Mouse (Mus musculus) intestine, embryonic 14.5 days (tissue): ENCODE data around the gene Bbox1. TPM values are rescaled to one million over a fixed set of nuclear protein-coding genes. Genes with fewer than 3 reads are reported as not detected.

ENCODE experiments used
- ATAC-seq: fragments of 200-750 bp; cut with Nextera tagmentation; replicated peaks from 2 replicates; pipeline ENCODE4 v1.8.0; 2017; ENCODE audit warnings: low read depth, moderate number of reproducible peaks, moderate TSS enrichment, moderate library complexity; ENCODE audit not compliant: low FRiP score, low TSS enrichment
- DNase-seq: peaks from one replicate; pipeline ENCODE4 v3.0.0-alpha.2; 2018; ENCODE audit warnings: low spot score
- H3K27ac ChIP-seq: fragments of 300-500 bp; sonication (generic); 2 replicates; pipeline ENCODE4 v1.5.1; 2014; ENCODE audit warnings: low read depth, mild to moderate bottlenecking, control low read depth
- H3K27me3 ChIP-seq: fragments of 300-500 bp; sonication (generic); replicated peaks from 2 replicates; pipeline ENCODE4 v1.6.1; 2014; ENCODE audit warnings: low read length, control low read depth; ENCODE audit not compliant: control insufficient read depth, insufficient read depth
- H3K36me3 ChIP-seq: fragments of 300-500 bp; sonication (generic); 2 replicates; pipeline ENCODE4 v1.6.1; 2014; ENCODE audit warnings: low read length, control low read depth; ENCODE audit not compliant: control insufficient read depth, insufficient read depth
- H3K4me1 ChIP-seq: fragments of 300-500 bp; sonication (generic); replicated peaks from 2 replicates; pipeline ENCODE4 v1.6.1; 2014; ENCODE audit warnings: low read length, control low read depth, mixed read lengths; ENCODE audit not compliant: control insufficient read depth, insufficient read depth
- H3K4me2 ChIP-seq: fragments of 300-500 bp; sonication (generic); 2 replicates; pipeline ENCODE4 v1.6.1; 2014; ENCODE audit warnings: low read length
- H3K4me3 ChIP-seq: fragments of 300-500 bp; sonication (generic); 2 replicates; pipeline ENCODE4 v1.5.1; 2014; ENCODE audit warnings: low read depth, low read length, control low read depth, mixed read lengths
- H3K9ac ChIP-seq: fragments of 300-500 bp; sonication (generic); 2 replicates; pipeline ENCODE4 v1.6.1; 2014; ENCODE audit warnings: mild to moderate bottlenecking, low read length
- H3K9me3 ChIP-seq: fragments of 300-500 bp; sonication (generic); 2 replicates; pipeline ENCODE4 v1.6.1; 2016; ENCODE audit warnings: low read length, control low read depth; ENCODE audit not compliant: control insufficient read depth
- WGBS: fragments of 180-500 bp; shearing (Covaris S2); extraction: QIAGEN DNeasy Blood & Tissue Kit; methylation state at CpG from one replicate; pipeline ENCODE4 v1.1.7; 2014; 5-methylcytosine and 5-hydroxymethylcytosine counted together
- polyA plus RNA-seq: library from polyadenylated mRNA; unstranded; fragments of >200 nt; fragmentation: Nextera tagmentation; extraction: Ambion mirVana; gene quantifications from 2 replicates; pipeline ENCODE4 v1.2.1, GENCODE M21; 2014

Bbox1 gene
- polyA plus RNA-seq, 1 experiment from 2014 or later, result 0.20 TPM

GRCm38 (mm10) chr2:110294927-110295326 lies 19.4 kb downstream of the Bbox1 start:
- 19% methylated on average over 3 of the region's 3 CpGs for WGBS
- ATAC-seq (0 out of 2 replicates have a peak, but pooled peaks have one; percentile 27), DNase-seq (no peak)
- Histone ChIP-seq H3K27ac (no peak overlapping the region), H3K4me1 (peaks cover 4% of the 10 kb centered on the region; the same call in 1 of the 2 replicates), H3K9ac (no peak overlapping the region), H3K27me3 (no peaks in the 10 kb centered on the region), H3K4me2 (no peak overlapping the region), H3K9me3 (no peaks in the 10 kb centered on the region), H3K36me3 (no peaks in the 10 kb centered on the region), H3K4me3 (no peak overlapping the region)

- Histone ChIP-seq H3K9me3 (no peaks in the 10 kb centered on the region), H3K27me3 (no peaks in the 10 kb centered on the region), H3K9ac (no peak overlapping the region), H3K27ac (no peak overlapping the region), H3K4me2 (no peak overlapping the region), H3K36me3 (no peaks in the 10 kb centered on the region), H3K4me3 (no peak overlapping the region), H3K4me1 (peaks cover 12% of the 10 kb centered on the region; the same call in 1 of the 2 replicates)
- 90% methylated on average over 1 of the region's 1 CpGs for WGBS
- DNase-seq, result no peak
- no peak for ATAC-seq
These were observed 26.4 kb downstream of the Bbox1 start for GRCm38 (mm10) chr2:110287959-110288358.

- Histone ChIP-seq H3K4me1 (peaks cover 12% of the 10 kb centered on the region; the same call in 1 of the 2 replicates), H3K4me3 (no peak overlapping the region), H3K9me3 (no peaks in the 10 kb centered on the region), H3K36me3 (no peaks in the 10 kb centered on the region), H3K4me2 (no peak overlapping the region), H3K27ac (no peak overlapping the region), H3K27me3 (no peaks in the 10 kb centered on the region), H3K9ac (no peak overlapping the region)
- 43% methylated on average over 3 of the region's 3 CpGs for WGBS
- DNase-seq, result no peak
- no peak for ATAC-seq
These were observed 28.4 kb downstream of the Bbox1 start for GRCm38 (mm10) chr2:110285829-110286504.

DNA sequence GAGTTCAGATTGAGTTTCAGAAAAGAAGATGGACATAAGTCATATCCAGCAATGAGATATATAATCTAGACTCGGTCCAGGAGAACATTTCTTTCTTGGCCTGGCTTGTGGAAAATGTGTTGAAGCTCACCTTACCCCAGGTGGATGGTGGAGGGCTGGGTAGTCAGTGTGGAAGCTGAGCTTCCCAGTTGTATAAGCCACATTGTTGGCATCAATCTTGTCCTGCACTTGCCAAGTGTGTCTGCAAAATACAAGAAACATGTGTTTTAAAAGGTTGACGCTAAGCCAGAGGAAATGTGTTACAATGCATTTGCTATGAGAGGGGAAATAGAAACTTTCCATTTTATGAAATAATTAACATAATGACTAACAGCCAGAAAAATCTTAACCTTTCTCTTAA lies 38.9 kb downstream of the Bbox1 start:
- Histone ChIP-seq H3K27me3 (no peaks in the 10 kb centered on the region), H3K4me2 (no peak overlapping the region), H3K4me1 (no peaks in the 10 kb centered on the region; the same call in 1 of the 2 replicates), H3K4me3 (no peak overlapping the region), H3K27ac (no peak overlapping the region), H3K36me3 (no peaks in the 10 kb centered on the region), H3K9ac (no peak overlapping the region), H3K9me3 (no peaks in the 10 kb centered on the region)
- DNase-seq (no peak), ATAC-seq (no peak)
- WGBS, result 73% methylated on average over 2 of the region's 2 CpGs

DNA sequence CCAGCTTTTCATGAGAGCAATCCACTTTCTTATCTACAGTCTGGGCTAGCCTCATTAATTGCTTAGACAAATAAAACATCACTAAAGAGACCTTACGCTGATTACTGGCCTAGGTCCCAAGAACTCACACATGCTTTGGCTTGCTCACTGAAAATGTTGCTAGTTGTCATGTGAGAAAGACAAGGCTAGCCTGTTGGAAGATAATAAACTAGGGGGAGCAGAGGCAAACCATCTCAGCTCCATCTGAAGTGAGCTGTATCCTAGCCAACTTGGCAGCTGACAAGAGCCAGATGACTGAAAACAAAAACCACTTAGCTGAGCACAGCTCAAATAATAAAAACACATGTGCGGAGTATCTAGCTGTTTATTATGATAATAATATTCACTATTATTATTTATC lies 40.2 kb downstream of the Bbox1 start:
- DNase-seq (no peak), ATAC-seq (no peak; the same call in 1 of the 2 replicates)
- Histone ChIP-seq H3K36me3 (no peaks in the 10 kb centered on the region), H3K4me3 (no peak overlapping the region), H3K9me3 (no peaks in the 10 kb centered on the region), H3K4me1 (no peaks in the 10 kb centered on the region; the same call in 1 of the 2 replicates), H3K9ac (no peak overlapping the region), H3K27ac (no peak overlapping the region), H3K4me2 (no peak overlapping the region), H3K27me3 (no peaks in the 10 kb centered on the region)
- WGBS, result 34% methylated on average over 2 of the region's 2 CpGs

GRCm38 (mm10) chr2:110269281-110269680 lies 45.1 kb downstream of the Bbox1 start:
- Histone ChIP-seq H3K27me3 (no peaks in the 10 kb centered on the region), H3K27ac (no peak overlapping the region), H3K4me2 (no peak overlapping the region), H3K36me3 (no peaks in the 10 kb centered on the region), H3K4me3 (no peak overlapping the region), H3K4me1 (no peaks in the 10 kb centered on the region), H3K9me3 (no peaks in the 10 kb centered on the region), H3K9ac (no peak overlapping the region)
- WGBS, result 65% methylated on average over 3 of the region's 3 CpGs
- ATAC-seq (no peak), DNase-seq (no peak)

- no peaks in the 10 kb centered on the region for H3K9me3 ChIP-seq
- no peak overlapping the region for H3K27ac ChIP-seq
- H3K9ac ChIP-seq, result no peak overlapping the region
- no peak overlapping the region for H3K4me3 ChIP-seq
- ATAC-seq, result no peak
- peaks cover 4% of the 10 kb centered on the region; the same call in 1 of the 2 replicates for H3K4me1 ChIP-seq
- WGBS, result 83% methylated on average over 9 of the region's 9 CpGs
- H3K36me3 ChIP-seq, result no peaks in the 10 kb centered on the region
- no peak for DNase-seq
- no peak overlapping the region for H3K4me2 ChIP-seq
- H3K27me3 ChIP-seq, result no peaks in the 10 kb centered on the region
These were observed 82.1 kb downstream of the Bbox1 start for GRCm38 (mm10) chr2:110232252-110232651.

- H3K27ac ChIP-seq, result no peak overlapping the region
- H3K4me1 ChIP-seq, result peaks cover 4% of the 10 kb centered on the region; the same call in 1 of the 2 replicates
- H3K27me3 ChIP-seq, result no peaks in the 10 kb centered on the region
- no peak overlapping the region for H3K4me3 ChIP-seq
- no peaks in the 10 kb centered on the region for H3K36me3 ChIP-seq
- no peak for DNase-seq
- H3K9me3 ChIP-seq, result no peaks in the 10 kb centered on the region
- no peak overlapping the region for H3K9ac ChIP-seq
- 78% methylated on average over 4 of the region's 4 CpGs for WGBS
- H3K4me2 ChIP-seq, result no peak overlapping the region
- ATAC-seq, result no peak
These were observed 83.6 kb downstream of the Bbox1 start for GRCm38 (mm10) chr2:110230753-110231152.
